In the genomic region with DNA sequence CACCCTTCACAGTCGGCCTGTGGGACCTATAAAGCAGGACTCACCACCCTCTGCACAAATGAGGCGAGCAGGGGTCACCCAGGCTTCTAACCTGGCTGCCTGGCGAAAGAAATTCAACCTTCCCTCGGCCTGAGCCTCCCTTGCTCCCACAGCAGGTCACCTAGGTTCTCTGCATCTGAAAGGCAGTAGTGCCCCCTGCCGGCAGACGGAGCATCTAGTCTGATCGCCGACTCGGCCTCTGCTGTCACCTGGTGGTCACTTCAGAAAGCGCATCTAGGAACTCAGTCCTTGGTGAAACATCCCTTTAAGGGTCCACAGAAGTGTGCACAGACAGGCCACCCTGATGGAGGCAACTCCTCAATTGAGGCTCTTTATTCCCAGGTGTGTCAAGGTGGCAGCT, we compare ENCODE assay signal across 8 mouse cellular contexts. TPM values are rescaled to one million over a fixed set of nuclear protein-coding genes. Genes with fewer than 3 reads are reported as not detected.
DNase-seq lines count a peak whose midpoint lies in the region; ATAC-seq and TF ChIP-seq lines count a peak whose summit lies in the region.

No protein-coding gene starts in this region.

- H3K9me3 ChIP-seq in liver, embryonic 12.5 days (replicated peaks), result no peaks in the 10 kb centered on the region
- H3K9me3 ChIP-seq in limb, embryonic 14.5 days (ENCODE audit: control insufficient read depth, low read length), result no peaks in the 10 kb centered on the region

- 5% methylated on average over 10 of the region's 10 CpGs for WGBS in liver, embryonic 12.5 days (ENCODE audit: insufficient replicate concordance)
- 8% methylated on average over 10 of the region's 10 CpGs for WGBS in limb, embryonic 14.5 days

- no peak overlapping the region for H3K9ac ChIP-seq in liver, embryonic 12.5 days
- no peak overlapping the region for H3K9ac ChIP-seq in limb, embryonic 14.5 days (ENCODE audit: low read depth, low read length, severe bottlenecking)

- H3K27me3 ChIP-seq in liver, embryonic 12.5 days (replicated peaks), result peaks cover 28% of the 10 kb centered on the region; the same call in 1 of the 2 replicates
- H3K27me3 ChIP-seq in limb, embryonic 14.5 days (ENCODE audit: control insufficient read depth, insufficient read depth, low read length), result no peaks in the 10 kb centered on the region

- ATAC-seq in liver, embryonic 12.5 days, result no peak
- peak; percentile 41; the same call in 1 of the 2 replicates for ATAC-seq in limb, embryonic 14.5 days (ENCODE audit: low FRiP score, low read depth)

- no peak for TF ChIP-seq POLR2A in limb, embryonic 14.5 days (IDR thresholded peaks at IDR 0.05; ENCODE audit: borderline replicate concordance, extremely low read depth, insufficient read depth, insufficient read length)

- H3K36me3 ChIP-seq in liver, embryonic 12.5 days, result no peaks in the 10 kb centered on the region
- no peaks in the 10 kb centered on the region for H3K36me3 ChIP-seq in limb, embryonic 14.5 days (ENCODE audit: control insufficient read depth, insufficient read depth, low read length)

- H3K27ac ChIP-seq in liver, embryonic 12.5 days, result no peak overlapping the region
- H3K27ac ChIP-seq in limb, embryonic 14.5 days (replicated peaks; ENCODE audit: low read depth, low read length), result no peak overlapping the region

- H3K4me1 ChIP-seq in liver, embryonic 12.5 days, result peaks cover 11% of the 10 kb centered on the region
- 0 out of 2 replicates have a peak, but pooled peaks cover 4% of the 10 kb centered on the region for H3K4me1 ChIP-seq in limb, embryonic 14.5 days (ENCODE audit: control insufficient read depth, insufficient read depth, low read length)

- peak; percentile 87 for DNase-seq in liver
- DNase-seq in embryo, embryonic 10.5 days (ENCODE audit: low spot score), result peak; percentile 94
- peak; percentile 63 to 79 for DNase-seq in gastrocnemius, postnatal 4 days (ENCODE audit: low spot score in 2 of 2)
- peak; percentile 80 for DNase-seq in kidney, adult 18-20 months
- DNase-seq in limb, embryonic 14.5 days (ENCODE audit: low spot score), result peak; percentile 81
- peak; percentile 92 for DNase-seq in naive thymus-derived CD4-positive, alpha-beta T cell, adult 2 months (ENCODE audit: low read depth)
- peak; percentile 34 to 55 for DNase-seq in spleen, postnatal 36 days (ENCODE audit: low spot score in 2 of 2)

- H3K4me3 ChIP-seq in liver, embryonic 12.5 days, result no peak overlapping the region
- no peak overlapping the region for H3K4me3 ChIP-seq in limb, embryonic 14.5 days (replicated peaks; ENCODE audit: low read length)

- H3K4me2 ChIP-seq in liver, embryonic 12.5 days, result no peak overlapping the region
- H3K4me2 ChIP-seq in limb, embryonic 14.5 days (replicated peaks; ENCODE audit: low read depth, low read length, severe bottlenecking), result no peak overlapping the region

RNA-seq across cellular contexts. Expression of a gene that starts 24.4 kb away (rescaled TPM):
- 1,823 and 1,858 TPM in 2 replicates for polyA plus RNA-seq in liver, embryonic 12.5 days (2016; fragmentation: Nextera tagmentation; extraction: Ambion mirVana)
- total RNA-seq in gastrocnemius, postnatal 4 days (2021), result 100 to 1,000 TPM; 842 to 874 TPM
- polyA plus RNA-seq in limb, embryonic 14.5 days (2012; rRNA removed), result 229 and 342 TPM in 2 replicates
- polyA plus RNA-seq in limb, embryonic 14.5 days (2014; fragmentation: Nextera tagmentation; extraction: Ambion mirVana), result 1,852 and 1,886 TPM in 2 replicates

RNA-seq across cellular contexts. Expression of a gene that starts 25.6 kb away (rescaled TPM):
- not detected in 2 replicates for polyA plus RNA-seq in liver, embryonic 12.5 days (2016; fragmentation: Nextera tagmentation; extraction: Ambion mirVana)
- not detected for total RNA-seq in gastrocnemius, postnatal 4 days (2021)
- 0.06 and 0.08 TPM in 2 replicates for polyA plus RNA-seq in limb, embryonic 14.5 days (2012; rRNA removed)
- polyA plus RNA-seq in limb, embryonic 14.5 days (2014; fragmentation: Nextera tagmentation; extraction: Ambion mirVana), result not detected in 2 replicates

RNA-seq across cellular contexts. Expression of a gene that starts 34.5 kb away (rescaled TPM):
- 0.27 and 0.30 TPM in 2 replicates for polyA plus RNA-seq in liver, embryonic 12.5 days (2016; fragmentation: Nextera tagmentation; extraction: Ambion mirVana)
- total RNA-seq in gastrocnemius, postnatal 4 days (2021), result under 1 TPM; 0.29 to 0.44 TPM
- polyA plus RNA-seq in limb, embryonic 14.5 days (2012; rRNA removed), result 22.1 and 28.1 TPM in 2 replicates
- 75.5 and 78.5 TPM in 2 replicates for polyA plus RNA-seq in limb, embryonic 14.5 days (2014; fragmentation: Nextera tagmentation; extraction: Ambion mirVana)

RNA-seq across cellular contexts. Expression of a gene that starts 38.9 kb away (rescaled TPM):
- polyA plus RNA-seq in liver, embryonic 12.5 days (2016; fragmentation: Nextera tagmentation; extraction: Ambion mirVana), result not detected in 2 replicates
- total RNA-seq in gastrocnemius, postnatal 4 days (2021), result not detected
- polyA plus RNA-seq in limb, embryonic 14.5 days (2012; rRNA removed), result 0.36 and 0.74 TPM in 2 replicates
- 0.47 and 0.50 TPM in 2 replicates for polyA plus RNA-seq in limb, embryonic 14.5 days (2014; fragmentation: Nextera tagmentation; extraction: Ambion mirVana)

RNA-seq across cellular contexts. Expression of a gene that starts 46.6 kb away (rescaled TPM):
- polyA plus RNA-seq in liver, embryonic 12.5 days (2016; fragmentation: Nextera tagmentation; extraction: Ambion mirVana), result not detected in 2 replicates
- total RNA-seq in gastrocnemius, postnatal 4 days (2021), result under 1 TPM in 1 of 2 experiments, not detected in 1; 0.29 TPM
- polyA plus RNA-seq in limb, embryonic 14.5 days (2012; rRNA removed), result 0.24 and 0.26 TPM in 2 replicates
- polyA plus RNA-seq in limb, embryonic 14.5 days (2014; fragmentation: Nextera tagmentation; extraction: Ambion mirVana), result 0.29 and 0.61 TPM in 2 replicates

Comparison
In these comparisons a context has a peak if more than half of its experiments do, and no peak if none do; other contexts are left out.
1. RNA of a gene that starts 34.5 kb away (polyA plus RNA-seq): 22.1 to 78.5 TPM in limb, embryonic 14.5 days; 0.27 to 0.30 TPM in liver, embryonic 12.5 days; every median in the first group is over 10 times any median in the second.
2. Peak in every context shown above with its lines, with median percentiles within 50 percentile points of each other: DNase-seq.